Mouse (Mus musculus) CH12.LX (cell line): ENCODE results near the gene Slc10a4. TPM values are rescaled to one million over a fixed set of nuclear protein-coding genes. Genes with fewer than 3 reads are reported as not detected.

ENCODE experiments used
- polyA plus RNA-seq: library from polyadenylated mRNA; unstranded; fragments of >175 nt; gene quantifications from 2 replicates; pipeline ENCODE4 v1.2.1, GENCODE M21; 2012; ENCODE audit warnings: low read depth; ENCODE audit not compliant: insufficient read length
- total RNA-seq, 2 experiments: library from RNA; depleted of rRNA; stranded (reverse); fragments of 300-350 nt in 1 of 2; fragments of >200 nt in 1 of 2; gene quantifications; 2 replicates each; pipeline ENCODE4 v1.2.3; 2012 to 2014

The Slc10a4 gene
- total and polyA plus RNA-seq, 3 experiments: not detected

Other genes with a start within 250 kb of the Slc10a4 start
- 7.9 and 11.4 TPM in 2 replicates for gene Tec, start 138.4 kb upstream of the Slc10a4 start, total RNA-seq (2012; rRNA removed)
- 20.1 and 21.5 TPM in 2 replicates for gene Tec, start 138.4 kb upstream of the Slc10a4 start, total RNA-seq (2014; rRNA removed)
- gene Tec, start 138.4 kb upstream of the Slc10a4 start, polyA plus RNA-seq: 25.6 and 25.9 TPM in 2 replicates
- 11.0 and 12.6 TPM in 2 replicates for gene Slain2, start 92.6 kb upstream of the Slc10a4 start, total RNA-seq (2012; rRNA removed)
- 26.2 and 27.5 TPM in 2 replicates for gene Slain2, start 92.6 kb upstream of the Slc10a4 start, total RNA-seq (2014; rRNA removed)
- 27.9 and 34.6 TPM in 2 replicates for gene Slain2, start 92.6 kb upstream of the Slc10a4 start, polyA plus RNA-seq
- not detected in 2 replicates for gene Gm10135, start 32.2 kb upstream of the Slc10a4 start, total RNA-seq (2012; rRNA removed)
- gene Gm10135, start 32.2 kb upstream of the Slc10a4 start, total RNA-seq (2014; rRNA removed): not detected in 2 replicates
- gene Gm10135, start 32.2 kb upstream of the Slc10a4 start, polyA plus RNA-seq: not detected in 2 replicates
- gene Fryl, start 249.7 kb downstream of the Slc10a4 start, total RNA-seq (2012; rRNA removed): 31.3 and 35.0 TPM in 2 replicates
- 23.2 and 23.8 TPM in 2 replicates for gene Fryl, start 249.7 kb downstream of the Slc10a4 start, total RNA-seq (2014; rRNA removed)
- gene Fryl, start 249.7 kb downstream of the Slc10a4 start, polyA plus RNA-seq: 32.6 and 38.4 TPM in 2 replicates